Mouse (Mus musculus) forebrain, embryonic 15.5 days (tissue): ENCODE measurements around the gene 4930469K13Rik. TPM values are rescaled to one million over a fixed set of nuclear protein-coding genes. Genes with fewer than 3 reads are reported as not detected.

Experiments
- ATAC-seq: fragments of 200-750 bp; cut with Nextera tagmentation; replicated peaks from 2 replicates; pipeline ENCODE4 v1.8.0; 2017; ENCODE audit warnings: mild to moderate bottlenecking, moderate TSS enrichment, moderate library complexity
- H3K27ac ChIP-seq: fragments of 300-500 bp; sonication (generic); replicated peaks from 2 replicates; pipeline ENCODE4 v1.5.1; 2015; ENCODE audit warnings: mild to moderate bottlenecking, inconsistent platforms
- H3K27me3 ChIP-seq: fragments of 300-500 bp; sonication (generic); 2 replicates; pipeline ENCODE4 v1.6.1; 2015; ENCODE audit warnings: inconsistent platforms
- H3K36me3 ChIP-seq: fragments of 300-500 bp; sonication (generic); 2 replicates; pipeline ENCODE4 v1.6.1; 2015; ENCODE audit warnings: mild to moderate bottlenecking, inconsistent platforms
- H3K4me1 ChIP-seq: fragments of 300-500 bp; sonication (generic); 2 replicates; pipeline ENCODE4 v1.6.1; 2015; ENCODE audit warnings: inconsistent platforms
- H3K4me2 ChIP-seq: fragments of 300-500 bp; sonication (generic); replicated peaks from 2 replicates; pipeline ENCODE4 v1.6.1; 2015; ENCODE audit warnings: mild to moderate bottlenecking, inconsistent platforms
- H3K4me3 ChIP-seq: fragments of 300-500 bp; sonication (generic); 2 replicates; pipeline ENCODE4 v1.5.1; 2015; ENCODE audit warnings: mild to moderate bottlenecking, inconsistent platforms
- H3K9ac ChIP-seq: fragments of 300-500 bp; sonication (generic); replicated peaks from 2 replicates; pipeline ENCODE4 v1.6.1; 2015; ENCODE audit warnings: mild to moderate bottlenecking, inconsistent platforms
- H3K9me3 ChIP-seq: fragments of 300-500 bp; sonication (generic); 2 replicates; pipeline ENCODE4 v1.6.1; 2016; ENCODE audit warnings: inconsistent platforms
- WGBS: fragments of 180-500 bp; shearing (Covaris S2); methylation state at CpG from one replicate; pipeline ENCODE4 v1.1.7; 2015; ENCODE audit warnings: mixed read lengths; 5-methylcytosine and 5-hydroxymethylcytosine counted together
- polyA plus RNA-seq: library from polyadenylated mRNA; unstranded; fragments of >200 nt; fragmentation: Nextera tagmentation; extraction: Ambion mirVana; gene quantifications from 2 replicates; pipeline ENCODE4 v1.2.1, GENCODE M21; 2015

Gene 4930469K13Rik
- polyA plus RNA-seq, 1 experiment from 2014 or later, result not detected

DNA sequence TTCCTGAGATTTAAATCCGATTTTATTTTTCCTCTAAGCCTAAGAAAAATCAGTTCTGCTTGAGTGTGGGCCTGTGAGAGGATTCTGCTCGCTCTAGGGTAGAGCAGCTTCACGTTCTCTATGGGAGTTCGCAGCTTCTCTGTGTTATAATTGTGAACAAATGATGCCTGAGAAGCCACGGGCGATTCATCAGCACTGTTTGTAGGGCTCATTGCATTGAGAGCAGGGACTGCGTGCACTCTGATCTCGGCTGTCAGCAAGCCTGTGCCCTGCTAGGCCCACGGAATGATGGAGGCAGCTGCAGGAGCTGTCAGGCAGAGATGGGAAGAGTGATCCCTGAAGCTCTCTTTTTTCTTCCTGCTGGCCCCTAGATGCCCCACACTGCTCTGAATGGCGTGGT is 100.1 kb downstream of the 4930469K13Rik start:
- Histone ChIP-seq H3K4me3 (no peak overlapping the region), H3K27ac (no peak overlapping the region), H3K4me2 (no peak overlapping the region), H3K9ac (no peak overlapping the region), H3K9me3 (no peaks in the 10 kb centered on the region), H3K4me1 (peaks cover 3% of the 10 kb centered on the region), H3K27me3 (no peaks in the 10 kb centered on the region), H3K36me3 (no peaks in the 10 kb centered on the region)
- ATAC-seq, result no peak
- 63% methylated on average over 10 of the region's 10 CpGs for WGBS

DNA sequence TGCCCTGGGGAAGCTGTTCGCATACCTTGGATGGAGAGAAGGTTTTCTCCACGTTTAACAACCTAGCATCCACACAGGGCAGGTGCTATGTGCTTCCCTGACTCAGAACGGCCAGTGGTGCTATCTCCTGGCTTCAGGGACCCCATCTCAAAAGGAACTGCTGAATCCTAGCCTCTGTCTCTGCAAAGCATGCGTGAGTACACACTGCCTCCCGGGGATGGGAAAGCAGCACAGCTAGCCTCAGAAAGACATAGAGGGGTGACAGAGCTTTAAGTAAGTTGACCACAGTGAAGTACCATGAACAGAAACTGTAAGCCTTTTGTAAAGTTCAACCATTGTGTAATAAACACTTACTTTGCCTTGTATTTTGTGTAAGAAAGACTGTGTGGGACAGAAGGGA is 104.9 kb downstream of the 4930469K13Rik start:
- H3K9me3 ChIP-seq, result no peaks in the 10 kb centered on the region
- H3K36me3 ChIP-seq, result no peaks in the 10 kb centered on the region
- WGBS, result 68% methylated on average over 5 of the region's 5 CpGs
- H3K4me3 ChIP-seq, result no peak overlapping the region
- no peaks in the 10 kb centered on the region for H3K27me3 ChIP-seq
- H3K4me2 ChIP-seq, result no peak overlapping the region
- H3K27ac ChIP-seq, result no peak overlapping the region
- H3K9ac ChIP-seq, result no peak overlapping the region
- ATAC-seq, result 0 out of 2 replicates have a peak, but pooled peaks have one; percentile 11
- peaks cover 11% of the 10 kb centered on the region for H3K4me1 ChIP-seq

DNA sequence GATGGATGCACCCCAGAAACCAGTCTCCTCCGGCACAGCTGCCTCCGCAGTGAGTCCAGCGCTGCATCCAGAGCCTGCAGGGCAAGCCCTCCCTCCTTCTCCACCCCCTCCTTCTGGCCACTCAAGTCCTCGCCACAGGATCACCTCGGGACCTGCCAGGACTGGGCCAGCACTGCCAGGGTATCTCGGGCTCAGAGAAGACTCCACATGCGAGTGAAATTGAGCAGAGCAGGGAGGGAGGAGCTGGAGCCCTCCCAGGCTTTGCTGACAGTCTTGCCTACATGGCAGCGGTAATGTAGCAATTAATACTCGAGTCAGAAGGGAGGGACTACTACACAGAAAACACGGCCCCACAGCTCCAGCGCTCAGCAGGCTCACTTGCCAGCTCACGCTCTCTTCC is 105.4 kb downstream of the 4930469K13Rik start, which contains the start of gene Kcnip1:
Gene Kcnip1, minus strand, starts transcription at position 215 of the 400 bp plus-strand sequence.
- no peaks in the 10 kb centered on the region for H3K27me3 ChIP-seq
- peaks cover 11% of the 10 kb centered on the region for H3K4me1 ChIP-seq
- no peaks in the 10 kb centered on the region for H3K9me3 ChIP-seq
- 17% methylated on average over 12 of the region's 12 CpGs for WGBS
- no peak within 1 kb of the TSS for H3K9ac ChIP-seq
- peak within 1 kb of the TSS; percentile 26 for H3K4me2 ChIP-seq
- no peaks in the 10 kb centered on the region for H3K36me3 ChIP-seq
- H3K4me3 ChIP-seq, result no peak within 1 kb of the TSS
- peak; percentile 82 for ATAC-seq
- H3K27ac ChIP-seq, result no peak within 1 kb of the TSS

DNA sequence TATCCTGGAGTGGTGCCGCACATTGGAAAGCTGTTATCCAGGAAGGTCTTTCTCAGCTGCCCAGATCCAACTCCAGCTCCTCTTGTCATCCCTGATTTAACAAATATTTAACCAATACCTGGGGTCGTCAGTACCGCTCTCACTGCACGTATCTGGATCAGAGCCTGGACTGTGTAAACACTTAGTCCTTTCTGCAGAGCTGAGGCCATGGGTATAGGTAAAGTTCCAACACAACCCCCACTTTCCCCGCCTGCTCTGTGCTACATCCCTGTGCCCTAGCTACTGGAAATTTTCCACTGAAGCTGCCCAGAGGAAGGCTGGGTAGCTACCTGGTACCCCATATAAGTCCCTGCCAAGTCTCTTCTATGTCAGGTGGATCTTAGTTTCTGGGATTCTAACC is 108.4 kb downstream of the 4930469K13Rik start:
- H3K4me2 ChIP-seq, result no peak overlapping the region
- no peaks in the 10 kb centered on the region for H3K36me3 ChIP-seq
- no peaks in the 10 kb centered on the region for H3K9me3 ChIP-seq
- no peak overlapping the region for H3K9ac ChIP-seq
- peaks cover 11% of the 10 kb centered on the region for H3K4me1 ChIP-seq
- H3K27ac ChIP-seq, result no peak overlapping the region
- no peak overlapping the region for H3K4me3 ChIP-seq
- WGBS, result 82% methylated on average over 5 of the region's 5 CpGs
- no peak for ATAC-seq
- no peaks in the 10 kb centered on the region for H3K27me3 ChIP-seq

DNA sequence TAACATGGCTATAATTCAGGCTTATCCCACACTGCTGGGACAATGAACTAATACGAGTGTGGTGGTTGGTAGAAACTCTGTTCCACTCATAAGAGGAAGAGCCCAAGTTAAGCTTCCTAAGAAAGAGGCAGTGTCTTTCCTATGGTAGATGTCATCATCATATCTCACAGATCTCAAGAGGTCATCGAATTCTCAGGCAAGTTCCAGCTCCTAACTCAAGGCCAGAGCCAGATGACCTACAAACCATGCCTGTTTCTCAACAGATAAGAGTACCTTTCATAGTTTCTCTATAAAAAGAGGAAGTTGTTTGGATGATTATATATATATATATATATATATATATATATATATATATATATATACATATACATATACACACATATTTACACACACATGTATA is 111.8 kb downstream of the 4930469K13Rik start:
- no peaks in the 10 kb centered on the region for H3K36me3 ChIP-seq
- H3K9me3 ChIP-seq, result no peaks in the 10 kb centered on the region
- no peaks in the 10 kb centered on the region for H3K27me3 ChIP-seq
- H3K4me2 ChIP-seq, result no peak overlapping the region
- H3K4me3 ChIP-seq, result no peak overlapping the region
- no peak overlapping the region for H3K9ac ChIP-seq
- WGBS, result 86% methylated on average over 2 of the region's 2 CpGs
- no peak overlapping the region for H3K27ac ChIP-seq
- no peaks in the 10 kb centered on the region for H3K4me1 ChIP-seq
- ATAC-seq, result no peak

DNA sequence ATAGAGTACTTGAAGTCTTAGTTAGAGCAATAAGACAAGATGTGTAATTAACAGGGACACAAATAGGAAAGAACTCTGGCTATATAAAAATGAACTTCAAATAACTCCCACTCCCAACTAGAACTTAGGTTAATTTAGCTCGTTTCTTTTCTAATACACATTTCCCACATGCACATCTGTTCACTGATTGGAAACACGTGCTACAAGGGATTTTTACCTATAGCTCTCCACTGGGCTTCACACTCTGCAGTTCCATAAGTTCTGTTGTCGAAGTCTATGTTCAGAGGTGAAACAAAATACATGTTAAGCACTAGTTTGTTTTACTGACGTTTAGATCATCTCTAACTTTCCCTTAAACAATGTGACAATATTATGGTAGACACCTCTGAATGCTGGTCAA is 118.2 kb downstream of the 4930469K13Rik start:
- Histone ChIP-seq H3K9me3 (no peaks in the 10 kb centered on the region), H3K4me3 (no peak overlapping the region), H3K4me2 (no peak overlapping the region), H3K4me1 (no peaks in the 10 kb centered on the region), H3K36me3 (no peaks in the 10 kb centered on the region), H3K27ac (no peak overlapping the region), H3K27me3 (no peaks in the 10 kb centered on the region), H3K9ac (no peak overlapping the region)
- 77% methylated on average over 4 of the region's 4 CpGs for WGBS
- no peak for ATAC-seq

DNA sequence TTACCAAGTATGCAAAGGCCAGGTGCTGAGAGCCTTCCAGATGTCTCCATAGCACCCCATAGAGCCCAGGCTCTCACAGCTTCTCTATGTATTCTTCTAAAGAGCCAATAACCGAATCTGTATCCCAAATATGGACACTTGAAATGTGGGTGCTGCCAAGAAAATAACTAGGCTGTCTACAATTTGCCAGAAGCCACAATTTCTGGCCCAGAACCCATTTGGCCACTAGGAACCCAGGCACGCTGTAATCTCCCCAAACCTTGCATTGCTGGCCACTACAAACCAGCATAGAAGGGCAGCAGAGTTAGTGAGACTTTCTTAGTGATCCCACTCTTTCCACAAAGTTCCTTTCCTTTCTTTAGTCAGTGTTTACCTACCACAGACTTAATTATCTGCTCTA is 123.2 kb downstream of the 4930469K13Rik start:
- ATAC-seq, result no peak

DNA sequence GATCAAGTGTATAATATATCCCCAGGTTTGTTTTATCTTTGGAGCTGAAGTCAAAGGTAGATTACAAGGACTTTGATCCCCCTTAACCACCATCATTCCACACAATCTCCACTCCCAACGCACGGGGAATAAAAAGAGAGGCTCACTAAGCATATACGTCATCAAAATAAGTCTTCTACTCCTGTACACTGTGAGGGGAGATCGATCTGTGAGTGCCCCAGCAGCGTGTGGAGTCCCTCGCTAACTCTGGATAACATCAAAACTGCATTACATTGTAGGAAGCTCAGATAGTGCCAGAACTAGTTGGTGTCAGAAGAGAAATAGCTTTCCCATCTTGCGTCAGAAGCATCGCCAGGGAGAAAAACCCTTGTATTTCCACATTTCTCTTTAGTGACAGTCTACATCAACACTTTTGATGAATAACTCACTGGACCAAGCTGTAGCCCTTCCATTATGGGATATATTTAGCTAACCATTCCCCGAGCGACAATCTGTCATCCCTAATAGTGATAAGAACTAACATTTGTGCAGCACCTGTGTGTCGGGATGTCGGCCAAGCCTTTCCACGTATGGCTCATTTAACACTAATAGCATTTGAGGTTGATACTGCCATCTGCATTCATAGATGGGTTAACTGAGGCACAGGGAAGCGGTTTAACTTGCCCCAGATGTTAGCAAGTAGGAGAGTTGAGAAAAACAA is 123.9 kb downstream of the 4930469K13Rik start:
- Histone ChIP-seq H3K4me1 (no peaks in the 10 kb centered on the region), H3K27me3 (no peaks in the 10 kb centered on the region), H3K4me3 (no peak overlapping the region), H3K4me2 (no peak overlapping the region), H3K36me3 (no peaks in the 10 kb centered on the region), H3K27ac (no peak overlapping the region), H3K9ac (no peak overlapping the region), H3K9me3 (no peaks in the 10 kb centered on the region)
- ATAC-seq, result 0 out of 2 replicates have a peak, but pooled peaks have one; percentile 29
- WGBS, result 73% methylated on average over 14 of the region's 14 CpGs

More for the DNA sequence above, 123.2 kb downstream of the 4930469K13Rik start:
- 86% methylated on average over 2 of the region's 2 CpGs for WGBS
- H3K36me3 ChIP-seq, result no peaks in the 10 kb centered on the region
- H3K4me2 ChIP-seq, result no peak overlapping the region
- no peak overlapping the region for H3K4me3 ChIP-seq
- no peak overlapping the region for H3K27ac ChIP-seq
- H3K27me3 ChIP-seq, result no peaks in the 10 kb centered on the region
- no peak overlapping the region for H3K9ac ChIP-seq
- H3K9me3 ChIP-seq, result no peaks in the 10 kb centered on the region
- H3K4me1 ChIP-seq, result no peaks in the 10 kb centered on the region

DNA sequence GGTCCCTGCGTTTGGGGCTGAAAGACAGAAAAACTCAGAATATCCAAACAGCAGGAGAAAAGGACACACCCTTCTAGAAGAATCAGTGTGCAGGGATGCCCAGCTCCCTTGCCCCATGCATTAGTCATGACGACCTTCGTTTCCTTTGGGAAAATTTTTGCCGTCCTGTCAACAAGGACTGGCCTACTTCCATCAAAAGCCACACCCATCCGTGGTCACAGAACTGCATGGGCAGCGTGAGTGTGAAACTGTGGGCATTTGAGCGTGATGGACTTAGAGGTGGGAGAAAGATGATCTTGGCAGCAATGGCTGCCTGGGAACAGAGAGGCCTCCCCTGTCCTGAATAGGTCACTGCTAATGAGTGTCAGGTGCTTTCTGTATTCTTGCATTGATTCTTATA is 126.2 kb downstream of the 4930469K13Rik start:
- no peak overlapping the region for H3K4me2 ChIP-seq
- H3K27me3 ChIP-seq, result no peaks in the 10 kb centered on the region
- no peak for ATAC-seq
- H3K4me1 ChIP-seq, result no peaks in the 10 kb centered on the region
- H3K9ac ChIP-seq, result no peak overlapping the region
- 86% methylated on average over 7 of the region's 7 CpGs for WGBS
- no peak overlapping the region for H3K27ac ChIP-seq
- no peaks in the 10 kb centered on the region for H3K36me3 ChIP-seq
- no peaks in the 10 kb centered on the region for H3K9me3 ChIP-seq
- no peak overlapping the region for H3K4me3 ChIP-seq

DNA sequence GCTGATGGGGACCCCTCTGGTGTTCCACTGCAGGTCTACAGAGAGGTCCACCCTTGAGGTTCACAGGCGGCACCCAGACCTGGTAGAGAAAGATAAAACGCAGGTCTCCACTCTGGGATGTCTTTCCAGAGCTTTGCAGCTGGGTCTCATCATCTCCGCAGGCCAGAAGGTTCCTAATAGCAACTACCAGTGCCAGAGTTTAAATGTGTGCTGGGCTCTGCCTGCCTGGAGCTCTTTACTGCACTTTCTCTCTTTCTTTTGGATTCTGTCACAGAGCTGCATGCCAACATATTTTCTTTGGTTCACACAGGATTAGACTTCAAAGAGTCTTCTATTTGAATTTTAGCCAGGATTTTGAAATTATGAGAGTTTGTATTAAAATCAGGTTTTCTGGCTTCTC is 129.2 kb downstream of the 4930469K13Rik start:
- Histone ChIP-seq H3K9ac (no peak overlapping the region), H3K27ac (no peak overlapping the region), H3K9me3 (no peaks in the 10 kb centered on the region), H3K4me2 (no peak overlapping the region), H3K4me1 (no peaks in the 10 kb centered on the region), H3K4me3 (no peak overlapping the region), H3K27me3 (no peaks in the 10 kb centered on the region), H3K36me3 (no peaks in the 10 kb centered on the region)
- WGBS, result 87% methylated on average over 3 of the region's 3 CpGs
- no peak for ATAC-seq

DNA sequence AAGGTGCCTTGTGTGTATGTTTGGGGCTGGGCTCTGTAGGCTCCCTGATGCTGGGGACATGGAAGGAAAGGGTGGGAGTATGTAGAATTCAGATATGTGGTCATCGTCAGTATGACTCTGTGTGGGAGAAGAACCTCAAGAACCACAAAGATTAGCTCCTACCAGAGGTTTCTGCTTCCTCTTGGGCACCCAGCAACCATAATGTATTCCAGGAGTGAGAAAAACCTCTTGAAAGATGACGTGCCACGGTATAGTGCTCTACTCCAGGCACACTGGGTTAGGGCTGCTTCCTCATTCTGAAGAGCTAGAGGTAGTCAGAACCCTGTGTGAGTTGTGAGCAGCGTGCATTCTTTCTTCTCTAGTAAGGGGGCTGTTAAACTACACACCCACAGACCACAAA is 130.6 kb downstream of the 4930469K13Rik start:
- no peak overlapping the region for H3K9ac ChIP-seq
- H3K36me3 ChIP-seq, result no peaks in the 10 kb centered on the region
- H3K4me3 ChIP-seq, result no peak overlapping the region
- ATAC-seq, result no peak
- H3K4me2 ChIP-seq, result no peak overlapping the region
- no peaks in the 10 kb centered on the region for H3K9me3 ChIP-seq
- H3K27me3 ChIP-seq, result no peaks in the 10 kb centered on the region
- H3K4me1 ChIP-seq, result no peaks in the 10 kb centered on the region
- H3K27ac ChIP-seq, result no peak overlapping the region
- 85% methylated on average over 4 of the region's 4 CpGs for WGBS

DNA sequence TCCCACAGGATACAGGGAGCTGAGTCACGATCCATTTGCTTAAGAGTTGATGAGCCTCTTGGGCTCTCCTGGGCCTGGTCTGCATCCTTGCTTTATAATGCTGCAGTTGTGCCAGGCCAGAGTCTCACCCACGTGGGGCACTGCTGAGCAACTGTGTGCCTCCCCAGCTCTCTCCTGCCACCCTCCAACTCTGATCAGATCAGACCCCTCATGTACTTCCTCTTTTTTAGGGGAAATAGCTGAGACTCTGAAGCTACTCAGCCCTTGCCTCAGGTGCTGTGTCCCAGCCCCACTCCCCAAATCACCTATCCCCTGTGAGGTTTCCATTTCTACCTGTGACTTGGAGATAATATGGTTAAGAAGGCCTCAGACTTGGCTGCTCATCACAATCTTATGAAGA is 133.0 kb downstream of the 4930469K13Rik start:
- Histone ChIP-seq H3K4me1 (no peaks in the 10 kb centered on the region), H3K4me3 (no peak overlapping the region), H3K9ac (no peak overlapping the region), H3K9me3 (no peaks in the 10 kb centered on the region), H3K27ac (no peak overlapping the region), H3K4me2 (no peak overlapping the region), H3K36me3 (no peaks in the 10 kb centered on the region), H3K27me3 (no peaks in the 10 kb centered on the region)
- no peak for ATAC-seq
- 61% methylated on average over 2 of the region's 2 CpGs for WGBS
